Mouse (Mus musculus) adrenal gland, postnatal 10 days (tissue): ENCODE data around the gene Tsga10ip. TPM values are rescaled to one million over a fixed set of nuclear protein-coding genes. Genes with fewer than 3 reads are reported as not detected.
"Not testable (repeated sequence)": the region's sequence is repeated elsewhere in the genome, so short reads cannot be mapped to it uniquely, and the experiment has no call there.

Experiments used
- DNase-seq: peaks from one replicate; pipeline ENCODE4 v3.0.0; 2021; ENCODE audit warnings: mixed read lengths
- total RNA-seq, 2 experiments: library from RNA; stranded (reverse); gene quantifications; 2 replicates each; pipeline ENCODE4 v1.2.3; 2021

Tsga10ip gene
- total RNA-seq, 2 experiments from 2014 or later, result not detected

DNA sequence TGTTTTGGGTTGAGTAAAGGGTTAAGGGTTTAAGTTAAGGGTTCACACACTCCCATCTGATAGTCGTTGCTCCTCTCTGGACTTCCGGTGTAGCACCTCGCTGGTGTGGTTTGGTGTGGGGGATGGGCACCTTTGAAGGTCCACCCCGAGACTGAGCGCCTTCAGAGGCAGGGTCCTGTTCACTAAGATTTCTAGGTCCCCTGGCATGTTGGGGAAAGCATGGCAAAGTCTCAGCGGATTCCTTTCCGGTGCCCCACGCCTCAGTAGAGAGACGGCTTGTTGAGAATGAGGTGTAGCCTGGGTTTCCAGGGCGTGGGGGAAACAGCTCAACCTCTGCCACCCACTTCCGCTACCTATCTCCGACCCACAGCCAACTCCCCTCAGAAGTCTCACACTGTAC is 12.7 kb downstream of the Tsga10ip start:
- DNase-seq, result peak; percentile 56

DNA sequence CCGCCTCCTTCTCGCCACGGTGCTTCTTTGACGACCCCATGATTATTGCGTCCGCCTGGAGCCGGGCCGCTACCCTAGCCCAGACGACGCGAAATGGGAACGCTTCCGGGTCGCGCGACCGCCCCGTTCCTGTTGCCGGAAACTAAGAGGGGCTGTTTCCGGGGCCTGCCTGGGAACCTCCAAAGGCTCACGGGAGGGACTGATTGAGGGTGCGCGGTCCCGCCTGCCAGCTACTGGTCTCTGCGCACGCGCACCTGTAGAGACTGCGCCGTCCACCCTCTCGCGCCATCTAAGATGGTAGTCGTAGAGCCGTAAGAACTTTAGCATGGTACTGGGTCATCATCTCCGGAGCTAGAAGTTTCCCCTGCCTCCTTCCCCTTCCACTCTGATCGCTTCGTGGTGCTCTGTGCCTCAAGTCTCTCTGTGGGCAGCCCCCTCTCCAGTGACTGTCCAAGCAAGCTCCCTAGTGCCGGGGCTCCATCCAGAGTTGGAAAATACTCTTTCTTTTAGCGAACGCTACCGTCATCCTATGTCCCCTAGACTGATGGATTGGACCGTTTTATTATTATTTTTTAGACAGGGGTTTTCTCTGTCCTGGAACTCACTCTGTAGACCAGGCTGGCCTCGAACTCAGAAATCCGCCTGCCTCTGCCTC is 13.6 kb downstream of the Tsga10ip start, which contains the start of gene Sart1:
Sart1 (minus strand) TSS at position 116 of the 655 bp plus-strand sequence.
- peak; percentile 97 for DNase-seq

DNA sequence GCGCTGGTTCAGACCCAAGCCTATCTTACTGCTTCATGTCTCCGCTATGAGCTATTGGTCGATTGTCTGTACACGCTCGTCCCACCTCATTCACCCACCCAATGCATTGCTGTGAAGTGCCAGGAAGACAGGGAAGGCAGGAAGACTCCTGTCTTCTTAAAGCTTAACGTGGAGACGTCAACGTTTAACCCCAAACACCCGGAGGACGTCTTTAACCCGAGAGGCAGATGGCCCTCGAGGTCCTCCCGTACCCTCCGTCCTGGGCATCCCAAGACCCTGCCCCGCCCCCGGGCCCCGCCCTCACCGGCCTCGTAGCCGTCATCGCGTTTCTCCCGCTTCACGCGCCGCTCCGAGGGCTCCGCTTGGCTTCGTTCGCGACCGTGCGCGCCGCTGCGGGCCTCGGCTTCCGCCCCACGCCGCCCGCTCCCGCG is 14.3 kb downstream of the Tsga10ip start:
- peak; percentile 56 for DNase-seq

DNA sequence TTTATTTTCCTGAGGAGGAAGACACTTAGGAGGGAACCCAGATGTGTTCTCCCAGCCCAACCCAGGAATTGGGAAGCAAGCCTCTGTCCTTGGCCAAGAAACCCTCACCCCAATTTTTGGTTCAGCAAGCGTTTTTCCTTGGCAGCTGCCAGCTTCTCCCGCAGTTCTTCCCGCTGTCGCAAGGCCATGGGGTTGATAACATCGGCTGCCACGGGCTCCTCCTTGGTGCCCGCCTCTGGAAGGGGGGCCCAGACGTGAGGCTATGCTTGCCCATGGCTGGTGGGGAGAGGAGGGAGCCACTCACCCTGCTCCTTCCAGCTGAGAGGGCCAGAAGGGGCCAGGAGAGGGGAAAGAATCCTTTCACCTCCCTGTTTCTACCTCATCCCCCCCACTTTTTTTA is 17.6 kb downstream of the Tsga10ip start:
- DNase-seq, result no peak

DNA sequence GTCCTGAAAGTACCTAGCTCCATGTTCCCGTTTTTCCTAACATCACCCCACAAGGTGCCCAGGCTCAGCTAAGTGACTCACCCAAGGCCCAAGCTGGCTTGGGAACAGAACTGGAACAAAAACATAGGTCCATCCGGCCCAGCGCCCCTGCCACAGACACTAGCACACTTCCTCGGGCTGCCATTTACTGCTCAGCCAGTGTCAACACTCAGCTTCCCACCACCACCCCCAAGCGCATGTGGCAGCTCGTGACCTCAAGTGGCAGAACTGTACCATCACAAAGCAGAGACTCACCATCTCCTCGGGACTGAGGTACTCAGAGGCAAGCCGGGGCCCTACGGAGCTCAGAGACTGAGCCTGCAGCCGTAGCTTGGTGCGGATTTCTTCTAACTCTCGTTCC is 19.0 kb downstream of the Tsga10ip start:
- no peak for DNase-seq

DNA sequence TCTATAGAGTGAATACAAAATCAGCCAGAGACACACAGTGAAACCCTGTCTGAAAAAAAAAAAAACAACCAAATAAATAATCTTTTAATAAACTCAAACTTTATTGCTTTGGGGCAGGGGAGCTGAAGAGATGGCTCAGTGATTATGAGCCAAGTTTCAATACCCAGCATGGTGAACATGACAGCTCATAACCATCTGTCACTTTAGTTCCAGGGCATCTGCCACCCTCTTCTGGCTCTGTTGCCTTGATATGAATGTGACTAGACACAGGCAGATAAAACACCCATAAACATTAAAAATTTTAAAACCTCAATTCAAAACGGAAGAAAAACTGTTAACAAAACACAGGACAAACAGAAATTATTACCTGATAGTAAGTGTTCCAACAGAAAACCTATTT is 24.9 kb downstream of the Tsga10ip start:
- DNase-seq, result no peak

DNA sequence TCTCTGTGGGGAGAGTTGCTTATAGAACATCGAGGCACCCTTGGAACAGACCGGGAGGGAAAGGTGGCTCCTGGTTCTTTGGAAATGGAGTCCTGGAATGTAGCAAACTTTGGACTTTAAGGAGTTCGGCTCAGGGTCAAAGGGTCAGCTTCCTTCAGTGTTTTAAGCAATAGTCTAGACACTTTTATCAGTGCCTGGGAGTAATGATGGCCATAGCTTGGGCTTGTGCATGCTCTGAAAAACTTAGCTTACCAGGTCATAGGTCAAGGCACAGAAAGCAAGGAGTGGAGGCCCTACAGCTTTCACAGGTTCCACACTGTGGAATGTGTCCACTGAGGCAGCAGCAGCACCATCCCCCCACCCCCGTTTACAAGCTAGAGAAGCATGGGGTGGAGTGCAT is 27.6 kb downstream of the Tsga10ip start:
- DNase-seq, result no peak

DNA sequence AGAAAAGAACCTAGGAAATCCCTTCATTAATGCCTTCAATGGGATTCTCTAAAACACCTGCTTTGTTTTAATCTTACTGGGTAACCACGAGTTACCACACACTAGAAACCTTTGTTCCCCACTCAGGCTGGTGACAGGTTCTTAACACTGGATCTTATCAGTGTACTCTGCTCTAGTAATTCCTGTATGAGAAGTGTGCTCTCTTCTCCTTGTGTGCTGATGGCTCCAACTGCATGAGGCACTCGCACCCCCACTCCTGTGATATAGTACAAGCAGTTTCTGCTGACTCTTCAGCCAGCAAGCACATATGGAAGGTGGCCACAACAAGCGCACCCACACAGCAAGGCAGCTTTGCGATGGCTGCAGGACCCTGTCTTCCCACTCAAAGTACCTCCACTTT is 28.1 kb downstream of the Tsga10ip start:
- no peak for DNase-seq

DNA sequence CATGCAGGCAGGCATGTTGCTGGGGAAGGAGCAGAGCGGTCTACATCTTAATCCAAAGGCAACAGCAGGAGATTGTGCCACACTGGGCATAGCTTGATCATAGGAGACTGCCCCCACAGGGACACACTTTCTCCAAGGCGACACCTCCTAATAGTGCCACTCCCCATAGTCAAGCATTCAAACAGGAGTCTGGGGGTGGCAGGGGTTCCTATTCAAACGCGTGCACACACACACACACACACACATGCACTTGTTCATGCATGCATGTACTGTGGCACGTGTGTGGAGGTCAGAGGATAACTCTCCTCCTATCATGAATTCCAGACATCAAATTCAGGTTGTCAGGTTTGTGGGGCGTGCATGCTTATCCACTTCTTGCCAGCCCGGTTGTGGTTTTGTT is 29.6 kb downstream of the Tsga10ip start:
- no peak for DNase-seq

DNA sequence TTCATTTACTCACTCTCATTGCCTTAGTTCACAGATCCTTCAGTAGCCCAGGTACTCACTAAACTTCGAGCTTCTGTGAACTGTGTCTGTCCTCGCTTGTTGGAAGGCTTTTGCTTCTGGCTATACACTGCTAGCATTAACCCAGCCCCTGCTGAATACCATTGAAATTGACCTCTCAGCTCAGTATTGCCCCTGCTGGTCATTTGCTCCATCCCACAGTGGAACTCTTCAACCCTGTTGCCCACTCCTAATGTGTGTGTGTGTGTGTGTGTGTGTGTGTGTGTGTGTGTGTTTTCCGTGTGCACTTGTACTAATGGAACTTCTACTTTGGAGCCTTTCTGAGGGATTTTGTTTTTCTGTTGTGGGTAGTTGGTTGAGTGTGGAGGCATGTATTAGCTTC is 31.4 kb downstream of the Tsga10ip start:
- DNase-seq, result no peak

DNA sequence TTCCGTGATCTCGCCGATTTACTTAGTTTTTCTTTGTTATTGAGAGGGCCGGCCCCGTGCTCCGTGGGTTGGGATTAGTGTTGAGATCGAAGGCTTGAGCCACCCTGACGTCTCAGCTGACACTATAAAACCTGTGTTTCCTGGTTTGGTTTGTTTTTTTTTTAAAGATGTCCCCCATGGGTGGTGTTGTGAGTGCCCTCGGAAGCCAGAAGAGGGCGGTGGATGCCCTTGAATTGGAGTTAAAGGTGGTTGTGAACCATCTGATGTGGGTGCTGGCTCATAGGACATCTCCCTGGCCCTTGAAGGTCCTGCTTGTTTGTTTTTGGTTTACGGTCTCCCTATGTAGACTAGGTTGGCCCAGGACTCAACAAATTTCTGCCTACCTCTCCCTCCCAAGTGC is 34.9 kb downstream of the Tsga10ip start:
- no peak for DNase-seq

DNA sequence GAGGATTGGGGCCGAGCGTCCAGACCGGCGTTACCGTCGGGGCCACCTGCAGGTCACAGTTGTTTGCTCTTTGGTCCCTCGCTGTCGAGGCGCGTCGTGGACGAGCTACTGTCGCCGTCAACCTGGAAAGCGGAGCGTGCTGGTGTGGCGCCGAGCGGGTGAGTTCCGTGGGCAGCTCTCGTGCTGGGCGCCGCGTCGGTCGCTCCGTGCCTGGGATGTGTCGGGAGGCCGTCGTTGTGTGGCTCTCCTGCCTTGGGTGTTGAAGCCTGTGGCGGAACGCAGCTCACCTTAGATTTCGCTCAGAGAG is 35.3 kb downstream of the Tsga10ip start, which contains the start of gene Banf1:
Banf1 (minus strand) TSS at position 116 of the 307 bp plus-strand sequence.
- DNase-seq, result no peak

DNA sequence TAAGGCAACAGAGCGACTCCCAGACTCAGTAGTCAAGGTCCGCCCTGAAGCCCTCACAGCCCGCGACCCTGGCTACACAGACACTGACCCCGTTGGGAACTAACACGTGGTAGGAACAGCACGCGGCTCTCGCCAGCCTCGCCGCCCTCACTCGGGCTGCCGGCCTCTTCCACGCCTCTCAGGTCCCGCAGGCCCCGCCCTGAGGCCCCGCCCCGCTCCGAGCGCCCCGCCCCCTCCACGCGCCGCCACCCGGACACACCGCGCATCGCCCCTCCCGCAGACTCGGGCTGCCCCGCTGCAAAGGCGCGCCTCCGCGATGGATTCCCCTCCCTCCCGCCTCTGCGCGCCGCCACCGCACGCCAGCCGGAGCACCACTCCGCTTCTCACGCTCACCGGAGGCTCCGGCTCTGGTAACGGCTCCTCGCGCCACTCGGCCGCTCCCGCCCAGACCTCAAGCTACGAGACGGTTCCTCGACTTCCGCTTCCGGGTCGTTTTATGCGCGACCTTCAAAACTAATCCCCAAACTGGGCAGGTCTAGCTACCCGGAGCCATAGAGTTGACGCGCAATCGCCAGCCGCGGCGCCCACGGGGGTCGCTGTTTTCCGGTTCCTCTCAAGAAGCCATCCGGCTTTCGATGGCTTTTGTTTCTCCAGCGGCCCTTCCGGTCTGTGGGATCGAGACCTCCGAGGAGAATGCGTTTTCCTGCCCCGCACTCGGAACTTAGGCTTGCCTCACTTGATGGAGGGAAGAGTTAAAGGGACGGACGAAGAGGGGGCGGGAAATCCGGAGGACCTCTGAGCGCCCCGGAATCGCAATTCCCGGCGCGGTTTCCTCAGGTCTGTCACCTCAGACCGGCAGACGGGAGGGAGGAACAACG is 35.9 kb downstream of the Tsga10ip start, which contains the start of gene Eif1ad:
Eif1ad (plus strand) TSS at position 567 of the 878 bp plus-strand sequence.
- DNase-seq, result peak; percentile 95

DNA sequence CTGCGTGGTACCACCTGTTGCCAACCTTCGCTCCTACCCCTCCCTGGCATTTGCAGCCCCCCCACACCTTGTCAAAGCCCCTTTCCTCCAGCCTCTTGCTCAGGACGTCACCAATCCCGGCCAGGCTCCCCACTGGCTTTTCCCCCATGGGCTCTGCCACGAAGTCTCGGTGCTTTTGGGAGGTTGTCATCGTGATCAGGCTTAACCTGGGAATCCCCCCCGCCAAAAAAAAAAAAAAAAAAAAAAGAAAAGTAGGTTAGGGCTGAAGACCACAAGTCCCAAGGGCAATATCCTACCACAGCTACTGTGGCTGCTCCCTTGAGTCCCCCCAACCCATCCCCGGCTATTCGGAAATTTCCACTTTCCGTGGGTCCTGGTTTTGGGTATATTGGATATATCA is 36.6 kb downstream of the Tsga10ip start:
- peak; percentile 27 for DNase-seq

DNA sequence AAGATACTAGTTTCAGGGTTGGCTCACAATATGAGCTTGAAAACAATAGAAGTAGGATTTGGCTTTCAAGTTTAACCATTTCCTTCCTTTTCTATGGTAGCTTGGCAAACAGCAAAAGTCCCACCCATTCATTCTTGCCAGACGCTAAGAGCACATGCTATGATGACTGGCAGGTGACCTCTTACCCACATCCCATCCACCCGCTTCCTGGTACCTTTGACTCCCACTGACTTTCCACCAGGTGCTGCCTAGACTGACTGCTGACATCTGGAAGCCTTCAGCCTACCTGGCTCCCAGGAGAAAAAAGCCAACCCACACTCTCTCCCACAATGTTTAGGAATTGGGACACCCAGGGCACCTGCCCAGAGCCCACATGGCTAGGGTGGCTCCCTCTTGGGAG is 38.2 kb downstream of the Tsga10ip start:
- DNase-seq, result no peak

DNA sequence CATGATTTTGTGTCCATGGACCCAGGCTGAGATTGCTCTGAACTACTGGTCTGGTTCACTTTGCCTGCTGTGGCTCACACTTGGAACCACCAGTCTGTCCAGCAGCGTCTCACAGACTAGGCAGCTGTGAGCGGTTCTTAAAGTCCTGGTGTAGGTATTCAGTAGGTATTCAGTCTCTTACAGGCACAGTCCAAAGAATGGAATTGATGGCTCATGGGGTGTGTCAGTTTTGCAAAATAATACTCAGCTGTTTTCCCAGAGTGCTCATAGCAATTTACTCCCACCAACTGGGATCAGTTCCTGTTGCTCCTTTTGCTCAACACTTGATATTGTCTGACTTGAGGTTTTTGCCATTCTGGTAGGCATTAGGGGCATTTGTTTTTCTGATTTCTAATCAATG is 40.1 kb downstream of the Tsga10ip start:
- DNase-seq, result no peak

DNA sequence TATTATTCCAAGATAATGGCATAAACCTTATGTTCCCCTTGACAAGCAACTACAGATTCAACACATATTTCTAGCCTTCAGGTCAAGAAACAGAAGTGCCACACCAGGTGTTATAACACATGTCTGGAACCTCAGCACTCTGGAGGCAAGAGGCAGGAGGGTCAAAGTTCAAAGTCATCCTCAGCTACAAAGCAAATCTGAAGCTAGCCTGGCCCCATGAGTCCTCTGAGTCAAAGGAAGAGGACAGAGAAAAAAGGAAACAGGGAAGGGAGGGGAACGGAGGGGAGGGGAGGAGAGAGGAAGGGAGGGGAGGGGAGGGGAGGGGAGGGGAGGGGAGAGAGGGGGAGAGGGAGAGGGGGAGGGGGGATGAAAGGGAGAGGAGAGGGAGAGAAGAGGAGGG is 46.2 kb downstream of the Tsga10ip start:
- no peak for DNase-seq

DNA sequence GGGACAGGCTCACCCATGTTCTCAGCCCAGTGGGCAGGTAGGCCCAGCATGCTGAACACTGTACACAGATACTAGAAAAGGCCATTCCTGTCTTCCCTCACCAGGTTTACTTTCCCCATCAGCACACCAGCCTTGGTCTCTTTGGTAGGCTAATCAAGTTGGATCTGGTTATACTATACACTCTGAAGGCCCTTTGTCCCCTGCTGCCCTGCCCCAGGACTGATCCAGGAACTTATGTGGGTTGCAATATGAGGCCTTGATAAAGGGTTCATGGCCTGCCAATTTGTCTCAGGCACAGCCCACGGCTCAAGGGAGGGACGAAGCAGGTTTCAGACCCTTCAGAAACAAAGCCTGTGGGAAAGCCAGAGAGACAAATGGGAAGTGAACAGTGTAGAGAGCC is 48.7 kb downstream of the Tsga10ip start:
- DNase-seq, result no peak

DNA sequence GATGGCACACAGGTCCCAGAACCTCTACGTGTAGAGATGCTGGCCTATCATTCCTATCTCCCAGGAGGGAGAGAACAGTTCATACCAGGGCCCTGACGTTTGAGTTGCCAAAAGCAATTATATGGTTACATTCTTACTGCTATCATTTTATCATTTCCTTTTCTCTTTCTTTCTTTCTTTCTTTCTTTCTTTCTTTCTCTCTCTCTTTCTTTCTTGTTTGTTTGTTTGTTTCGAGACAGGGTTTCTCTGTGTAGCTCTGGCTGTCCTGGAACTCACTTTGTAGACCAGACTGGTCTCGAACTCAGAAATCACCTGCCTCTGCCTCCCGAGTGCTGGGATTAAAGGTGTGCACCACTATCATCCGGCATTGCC is 52.8 kb downstream of the Tsga10ip start, which contains the start of gene Cst6:
Cst6 (minus strand) TSS at position 73 of the 372 bp plus-strand sequence.
- not testable (repeated sequence) for DNase-seq

DNA sequence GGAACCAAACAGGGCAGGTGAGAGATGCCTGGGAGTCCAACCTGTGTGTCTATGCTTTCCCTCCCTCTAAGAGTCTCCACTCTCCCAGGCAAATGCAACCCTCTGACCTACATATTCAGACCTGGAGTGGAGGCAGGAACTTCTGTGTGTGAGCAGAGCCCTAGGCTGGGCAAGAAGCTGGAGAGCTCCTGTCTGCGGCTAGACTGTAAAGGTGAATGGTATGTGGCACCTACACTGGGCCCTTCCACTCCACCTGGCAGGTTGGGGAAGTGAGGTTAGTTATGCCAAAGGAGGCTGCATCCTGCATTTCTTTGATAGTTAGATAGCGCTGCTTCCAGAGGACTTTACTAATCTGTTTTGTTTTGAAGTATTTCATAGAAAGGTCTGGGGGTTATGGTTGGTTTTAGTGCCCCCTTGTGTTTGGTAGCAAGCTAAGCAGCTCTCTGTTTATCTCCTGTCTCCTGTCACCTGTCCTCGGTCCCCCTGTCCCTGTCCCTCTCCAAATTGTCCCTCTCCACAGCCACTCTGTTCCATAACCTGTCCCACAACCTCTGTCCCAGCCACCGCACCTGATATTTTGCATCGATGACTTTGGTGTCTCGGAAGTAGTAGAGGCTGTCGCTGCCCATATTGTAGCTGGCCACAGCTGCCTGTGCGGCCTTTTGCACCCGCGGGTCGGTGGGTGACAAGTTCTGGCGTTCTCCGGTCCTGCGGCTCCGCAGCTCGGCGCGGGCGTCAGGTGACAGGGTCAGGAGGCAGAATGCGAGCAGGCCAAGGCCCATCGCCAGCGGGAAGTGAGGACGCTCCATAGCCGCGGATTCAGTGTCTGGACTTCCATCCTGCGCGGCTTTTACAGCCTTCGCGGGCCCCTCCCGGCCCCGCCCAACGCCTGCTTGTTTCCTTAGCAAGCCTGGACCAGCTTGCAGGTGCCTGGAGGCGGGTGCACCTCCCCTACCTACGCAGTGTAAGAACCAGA is 53.5 kb downstream of the Tsga10ip start:
- DNase-seq, result no peak

DNA sequence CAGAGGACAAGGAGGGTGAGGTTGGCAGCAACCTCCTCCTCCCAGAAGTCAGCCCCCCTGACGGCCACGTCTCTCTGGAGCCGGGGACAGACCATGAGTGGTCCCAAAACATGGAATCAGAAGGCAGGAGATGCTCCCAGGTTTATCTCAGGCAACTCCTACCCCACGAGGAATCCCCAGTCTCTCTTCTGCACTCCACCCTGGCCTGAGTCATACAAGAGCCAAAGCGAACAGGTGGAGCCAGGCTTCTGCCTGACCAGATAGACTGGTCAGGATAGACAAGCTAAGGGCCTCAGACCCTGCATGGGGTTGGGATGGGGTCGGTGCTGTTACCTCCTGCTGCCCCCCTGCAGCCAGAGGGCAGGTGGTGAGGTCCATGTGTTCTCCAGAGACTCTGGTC is 54.3 kb downstream of the Tsga10ip start:
- DNase-seq, result no peak
